Mouse (Mus musculus) kidney, adult 18-20 months (tissue): ENCODE measurements at regions not wholly inside any gene's neighbourhood (a gene's known extent, or its start where the extent isn't known, plus 50 kb on each side); places are given as distances from the start of the nearest gene placed in this dataset.

ENCODE experiments used
- DNase-seq: peaks from one replicate; pipeline ENCODE4 v3.0.0; 2021

GRCm38 (mm10) chr6:66012675-66013074 lies 60.3 kb downstream of the 4930544G11Rik start:
- no peak for DNase-seq

GRCm38 (mm10) chr6:66023531-66023930 lies 71.1 kb downstream of the 4930544G11Rik start:
- no peak for DNase-seq

- no peak for DNase-seq
Observed at GRCm38 (mm10) chr6:66036789-66037188, 84.4 kb downstream of the 4930544G11Rik start.

DNA sequence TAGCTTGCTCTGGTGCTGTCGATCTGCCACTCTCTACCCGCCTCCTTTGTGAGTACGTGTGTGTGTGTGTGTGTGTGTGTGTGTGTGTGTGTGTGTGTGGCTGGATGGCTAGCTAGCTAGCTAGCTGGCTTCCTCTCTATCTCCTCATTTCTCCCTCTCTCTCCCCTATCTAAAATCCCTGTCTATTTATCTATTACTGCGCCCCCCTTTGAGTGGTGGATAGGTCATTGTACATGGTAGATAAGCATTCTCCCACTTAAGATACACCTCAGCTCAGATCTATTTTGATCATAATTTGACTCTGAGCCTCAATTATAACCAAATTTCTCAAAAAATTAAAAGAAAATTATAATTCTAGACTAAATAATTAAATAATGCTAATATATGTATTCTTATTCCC lies 99.4 kb downstream of the 4930544G11Rik start:
- no peak for DNase-seq

DNA sequence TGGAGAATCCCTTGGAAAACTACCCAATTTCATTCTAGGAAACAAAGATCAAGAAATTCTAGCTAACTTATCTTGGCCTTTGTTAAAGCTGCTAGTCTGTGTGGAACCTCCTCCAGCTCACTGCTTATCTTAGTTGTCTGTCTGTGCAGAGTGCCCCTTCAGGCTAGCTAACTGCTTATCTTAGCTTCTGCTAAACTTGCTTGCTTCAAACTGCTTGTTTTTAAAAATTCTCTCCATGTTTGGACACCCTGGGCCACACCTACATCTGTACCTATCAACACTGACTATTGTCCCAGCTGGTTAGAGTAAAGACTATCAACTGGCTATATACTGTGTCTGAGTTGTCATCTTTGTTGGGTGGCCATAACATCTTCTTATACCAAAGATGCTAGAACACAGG lies 100.0 kb downstream of the 4930544G11Rik start:
- DNase-seq, result no peak

GRCm38 (mm10) chr6:66053197-66053596 lies 100.8 kb downstream of the 4930544G11Rik start:
- DNase-seq, result no peak

GRCm38 (mm10) chr6:66068874-66069273 lies 116.5 kb downstream of the 4930544G11Rik start:
- DNase-seq, result no peak

- no peak for DNase-seq
Observed at GRCm38 (mm10) chr6:66077445-66077844, 125.0 kb downstream of the 4930544G11Rik start.

GRCm38 (mm10) chr6:66078769-66079168 lies 126.4 kb downstream of the 4930544G11Rik start:
- DNase-seq, result no peak

GRCm38 (mm10) chr6:66101555-66102071 lies 149.2 kb downstream of the 4930544G11Rik start:
- no peak for DNase-seq

DNA sequence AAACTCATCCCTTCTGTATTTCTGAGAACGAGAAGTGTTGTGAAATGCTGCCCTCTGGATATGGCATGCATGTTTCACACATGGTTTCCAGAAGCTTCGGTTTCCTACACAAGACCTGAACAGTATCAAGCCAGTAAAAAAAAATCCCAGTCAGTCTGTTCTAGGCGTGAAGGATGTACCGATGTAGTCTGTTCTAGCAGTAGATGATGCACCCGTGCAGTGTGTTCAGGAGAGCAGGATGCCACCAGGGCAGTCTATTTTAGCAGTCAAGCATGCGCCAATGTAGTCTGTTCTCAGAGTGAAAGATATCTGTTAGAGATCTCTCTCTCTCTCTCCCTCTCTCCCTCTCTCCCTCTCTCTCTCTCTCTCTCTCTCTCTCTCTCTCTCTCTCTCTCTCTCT lies 162.0 kb downstream of the 4930544G11Rik start:
- no peak for DNase-seq

GRCm38 (mm10) chr6:66121479-66122183 lies 169.2 kb downstream of the 4930544G11Rik start:
- DNase-seq, result no peak

- DNase-seq, result no peak
Observed at GRCm38 (mm10) chr6:66124292-66124691, 171.9 kb downstream of the 4930544G11Rik start.

- DNase-seq, result no peak
Observed at GRCm38 (mm10) chr6:66151786-66152185, 199.4 kb downstream of the 4930544G11Rik start.

- no peak for DNase-seq
Observed at GRCm38 (mm10) chr6:66154831-66155230, 202.4 kb downstream of the 4930544G11Rik start.

DNA sequence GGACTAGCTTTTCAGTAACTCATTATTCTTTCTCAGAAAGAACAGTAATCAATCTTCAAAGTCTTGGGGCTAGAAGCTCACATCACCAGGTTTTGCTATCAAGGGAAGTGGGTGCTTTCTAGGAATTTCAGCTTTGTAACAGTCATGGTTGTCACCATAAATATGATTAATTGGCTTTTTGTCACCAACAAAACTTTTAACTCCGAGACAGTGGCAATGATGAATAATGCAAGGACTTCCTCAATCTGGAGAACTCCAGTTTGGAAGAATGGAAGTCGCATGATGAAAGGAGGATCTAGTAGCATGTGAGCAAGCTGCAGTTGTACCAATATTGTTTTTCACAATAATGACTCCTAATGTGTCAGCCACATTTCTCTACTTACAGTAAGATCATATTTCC lies 208.4 kb downstream of the 4930544G11Rik start:
- no peak for DNase-seq

- no peak for DNase-seq
Observed at GRCm38 (mm10) chr6:66168913-66169312, 216.5 kb downstream of the 4930544G11Rik start.

GRCm38 (mm10) chr6:66197990-66198389 lies 245.6 kb downstream of the 4930544G11Rik start:
- DNase-seq, result no peak

- no peak for DNase-seq
Observed at GRCm38 (mm10) chr6:66200136-66200790, 247.9 kb downstream of the 4930544G11Rik start.

GRCm38 (mm10) chr6:66206197-66206925 lies 254.0 kb downstream of the 4930544G11Rik start:
- DNase-seq, result no peak

GRCm38 (mm10) chr6:66217543-66217942 lies 265.1 kb downstream of the 4930544G11Rik start:
- DNase-seq, result no peak

DNA sequence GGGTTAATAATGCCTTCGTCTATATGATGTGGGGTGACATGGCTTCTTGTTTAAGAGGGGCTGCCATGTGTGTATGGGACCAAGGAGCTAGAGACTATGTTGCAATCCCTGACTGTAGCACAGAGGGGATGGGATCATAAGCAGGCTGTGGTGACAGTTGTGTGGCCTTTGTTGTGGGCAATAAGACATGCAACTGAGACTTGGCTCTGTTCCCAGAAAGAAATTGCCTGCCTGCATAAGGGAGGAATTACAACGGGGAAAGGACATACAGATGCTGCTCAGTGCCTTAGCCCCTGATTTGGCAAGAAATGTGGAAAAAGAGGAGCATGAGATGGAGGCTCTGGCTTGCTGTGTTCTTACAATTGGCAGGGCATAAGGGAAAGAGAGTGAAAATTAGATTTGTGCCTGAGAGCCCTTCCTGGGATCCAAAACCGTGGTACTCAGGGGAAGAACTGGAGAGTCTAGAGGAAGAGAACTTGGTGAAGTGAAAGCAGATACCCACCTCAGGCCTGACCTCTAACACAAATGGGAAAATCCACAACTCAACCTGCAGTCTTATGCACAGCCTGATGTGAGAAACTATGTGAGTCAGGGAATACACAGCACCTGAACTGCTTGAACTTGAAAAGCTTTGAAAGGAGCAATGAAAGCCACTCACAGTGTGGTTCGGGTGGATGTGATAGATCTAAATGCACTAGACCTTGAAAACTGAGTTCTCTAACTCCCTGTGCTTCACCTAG lies 271.9 kb downstream of the 4930544G11Rik start:
- DNase-seq, result no peak

DNA sequence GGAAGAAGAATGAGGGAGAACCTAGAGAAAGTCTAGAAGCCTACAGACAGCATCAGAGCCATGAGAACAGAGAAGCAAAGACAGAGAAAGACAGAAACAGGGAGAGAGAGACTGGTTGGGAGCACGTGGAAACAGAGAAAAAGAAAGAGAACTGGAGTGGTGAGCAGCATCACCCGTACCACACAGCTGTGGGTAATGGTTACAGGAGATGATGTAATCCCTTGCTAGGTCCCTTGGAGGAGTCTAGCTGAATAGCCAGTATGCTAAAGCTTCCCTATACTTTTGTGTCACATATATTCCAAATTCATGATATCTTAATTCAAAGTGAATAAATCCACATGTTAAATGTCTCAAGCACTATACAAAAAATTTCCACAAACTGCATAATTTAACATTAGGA lies 284.0 kb downstream of the 4930544G11Rik start:
- no peak for DNase-seq
